8 mouse cellular contexts compared by ENCODE assay signal in genomic region chr11:85524186-85524585, GRCm38 (mm10).
DNase-seq lines count a peak whose midpoint lies in the region; ATAC-seq and TF ChIP-seq lines count a peak whose summit lies in the region.

No protein-coding gene starts in this region.

- no peaks in the 10 kb centered on the region for H3K36me3 ChIP-seq in CH12.LX (replicated peaks in 1 of 2; ENCODE audit: control insufficient read depth in 1 of 2, insufficient read depth in 1 of 2, low read length in 1 of 2)
- H3K36me3 ChIP-seq in hindbrain, embryonic 10.5 days: no peaks in the 10 kb centered on the region

- H3K27me3 ChIP-seq in CH12.LX (replicated peaks): no peaks in the 10 kb centered on the region
- H3K27me3 ChIP-seq in hindbrain, embryonic 10.5 days (ENCODE audit: insufficient read depth, poor library complexity, severe bottlenecking): peaks cover 73% of the 10 kb centered on the region

- peak; percentile 50 for TF ChIP-seq POLR2A in CH12.LX (IDR thresholded peaks at IDR 0.05; ENCODE audit: low read depth, low read length)
- TF ChIP-seq POLR2A in olfactory bulb, adult 2 months (IDR thresholded peaks at IDR 0.05; ENCODE audit: insufficient read depth, low read depth, low read length): no peak

- peaks cover 0 to 23% of the 10 kb centered on the region in 2 experiments for H3K4me1 ChIP-seq in CH12.LX (ENCODE audit: control insufficient read depth in 1 of 2, insufficient read depth in 2 of 2)
- H3K4me1 ChIP-seq in hindbrain, embryonic 10.5 days (replicated peaks): peaks cover 46% of the 10 kb centered on the region
- peaks cover 4% of the 10 kb centered on the region for H3K4me1 ChIP-seq in olfactory bulb, adult 2 months (ENCODE audit: control insufficient read depth, insufficient read depth, low read length)

- dilution Hi-C loops in CH12.LX (cut with MboI; ENCODE audit: extremely low pct_ligation_motif_present, extremely low pct_unique_long_range_greater_than_20kb, low sequenced_read_pairs): no loop called here

- TF ChIP-seq CTCF in CH12.LX (conservative IDR thresholded peaks at IDR 0.05 in 1 of 2, IDR thresholded peaks at IDR 0.05 in 1 of 2; ENCODE audit: low read depth in 2 of 2, low read length in 2 of 2): no peak
- TF ChIP-seq CTCF in olfactory bulb, adult 2 months (IDR thresholded peaks at IDR 0.05; ENCODE audit: insufficient read depth, low read depth, low read length): no peak

- no peak for TF ChIP-seq RAD21 in CH12.LX (IDR thresholded peaks at IDR 0.05; ENCODE audit: low read depth, low read length)

- peak overlapping the region in 2 of 3 experiments; percentile 16 to 17 for H3K4me3 ChIP-seq in CH12.LX (replicated peaks in 1 of 3; ENCODE audit: low read depth in 2 of 3, low read length in 2 of 3, poor library complexity in 1 of 3)
- H3K4me3 ChIP-seq in hindbrain, embryonic 10.5 days: peak overlapping the region; percentile 45
- peak overlapping the region; percentile 20 for H3K4me3 ChIP-seq in olfactory bulb, adult 2 months (ENCODE audit: insufficient read depth, low read depth, low read length)

- H3K27ac ChIP-seq in CH12.LX (ENCODE audit: insufficient read depth, low read depth): no peak overlapping the region
- peak overlapping the region; percentile 69 for H3K27ac ChIP-seq in hindbrain, embryonic 10.5 days
- 0 out of 2 replicates have a peak overlapping the region, but pooled peaks have one; percentile 7 for H3K27ac ChIP-seq in olfactory bulb, adult 2 months (ENCODE audit: insufficient read depth, low read depth, low read length)

- no peaks in the 10 kb centered on the region for H3K79me2 ChIP-seq in CH12.LX (replicated peaks; ENCODE audit: control insufficient read depth, extremely low read depth, insufficient read depth, poor library complexity, severe bottlenecking)

- peak overlapping the region; percentile 81 for H3K4me2 ChIP-seq in CH12.LX (ENCODE audit: insufficient read depth, low read depth, poor library complexity, severe bottlenecking)

- peak; percentile 78 for DNase-seq in CH12.LX (ENCODE audit: extremely low read depth)
- DNase-seq in cerebellum, adult 18-20 months: peak; percentile 82 to 85
- DNase-seq in hindbrain, embryonic 10.5 days (ENCODE audit: low spot score): peak; percentile 81
- DNase-seq in layer of hippocampus, adult 8-10 months (ENCODE audit: low spot score in 2 of 2): peak; percentile 53 to 77
- peak; percentile 70 to 72 for DNase-seq in lung, adult 18-20 months
- peak; percentile 67 for DNase-seq in thymus, postnatal 0 days (ENCODE audit: low spot score)

- WGBS in hindbrain, embryonic 10.5 days: 6% methylated on average over 12 of the region's 12 CpGs
- WGBS in olfactory bulb, adult 2 months: 22% methylated on average over 12 of the region's 12 CpGs

- in situ Hi-C loops in CH12.LX (cut with MboI; ENCODE audit: low pct_ligation_motif_present, low pct_unique_long_range_greater_than_20kb, low sequenced_read_pairs): loop anchor here (10.0 kb wide), 2 partner anchors 301 to 349 kb away; partner anchors contain the start of gene 1700125H20Rik

- no peak for TF ChIP-seq EP300 in CH12.LX (IDR thresholded peaks at IDR 0.05; ENCODE audit: low read length)

- peak overlapping the region; percentile 28; the same call in 1 of the 2 replicates for H3K9ac ChIP-seq in CH12.LX (ENCODE audit: insufficient read depth, low read depth)

- H3K9me3 ChIP-seq in CH12.LX (replicated peaks; ENCODE audit: low read length): no peaks in the 10 kb centered on the region
- no peaks in the 10 kb centered on the region for H3K9me3 ChIP-seq in hindbrain, embryonic 10.5 days

- peak; percentile 72 for ATAC-seq in frontal cortex, adult (ENCODE audit: low TSS enrichment)

TF ChIP-seq in CH12.LX, 34 proteins besides CTCF, POLR2A, EP300 and RAD21:
- no peak for TF ChIP-seq ZMIZ1 (IDR thresholded peaks at IDR 0.05; ENCODE audit: low read depth, low read length)
- peak; percentile 100 for TF ChIP-seq NRF1 (IDR thresholded peaks at IDR 0.05; ENCODE audit: low read depth, low read length)
- TF ChIP-seq ZNF384 (IDR thresholded peaks at IDR 0.05; ENCODE audit: low read depth, low read length): no peak
- peak; percentile 67; the same call in 1 of the 2 replicates for TF ChIP-seq NELFE (IDR thresholded peaks at IDR 0.05; ENCODE audit: low read depth, low read length)
- TF ChIP-seq PAX5 (IDR thresholded peaks at IDR 0.05; ENCODE audit: low read length): no peak
- no peak for TF ChIP-seq GABPA (IDR thresholded peaks at IDR 0.05; ENCODE audit: insufficient replicate concordance, low read depth, low read length)
- 0 out of 2 replicates have a peak, but pooled peaks have one; percentile 10 for TF ChIP-seq HCFC1 (IDR thresholded peaks at IDR 0.05; ENCODE audit: low read depth, low read length)
- TF ChIP-seq MAZ (IDR thresholded peaks at IDR 0.05; ENCODE audit: low read depth, low read length): 0 out of 2 replicates have a peak, but pooled peaks have one; percentile 25
- TF ChIP-seq JUN (IDR thresholded peaks at IDR 0.05; ENCODE audit: insufficient read depth, low read depth, low read length): no peak
- no peak for TF ChIP-seq E2F4 (IDR thresholded peaks at IDR 0.05; ENCODE audit: insufficient replicate concordance, low read depth, low read length)
- TF ChIP-seq IRF4 (IDR thresholded peaks at IDR 0.05; ENCODE audit: low read depth, low read length): no peak
- TF ChIP-seq MAX (IDR thresholded peaks at IDR 0.05; ENCODE audit: low read length): no peak
